Mouse (Mus musculus): ENCODE data around the gene Ift88.
A peak's percentile ranks its signal among the peaks of the same experiment; 100 is the strongest.

The Ift88 gene

DNA sequence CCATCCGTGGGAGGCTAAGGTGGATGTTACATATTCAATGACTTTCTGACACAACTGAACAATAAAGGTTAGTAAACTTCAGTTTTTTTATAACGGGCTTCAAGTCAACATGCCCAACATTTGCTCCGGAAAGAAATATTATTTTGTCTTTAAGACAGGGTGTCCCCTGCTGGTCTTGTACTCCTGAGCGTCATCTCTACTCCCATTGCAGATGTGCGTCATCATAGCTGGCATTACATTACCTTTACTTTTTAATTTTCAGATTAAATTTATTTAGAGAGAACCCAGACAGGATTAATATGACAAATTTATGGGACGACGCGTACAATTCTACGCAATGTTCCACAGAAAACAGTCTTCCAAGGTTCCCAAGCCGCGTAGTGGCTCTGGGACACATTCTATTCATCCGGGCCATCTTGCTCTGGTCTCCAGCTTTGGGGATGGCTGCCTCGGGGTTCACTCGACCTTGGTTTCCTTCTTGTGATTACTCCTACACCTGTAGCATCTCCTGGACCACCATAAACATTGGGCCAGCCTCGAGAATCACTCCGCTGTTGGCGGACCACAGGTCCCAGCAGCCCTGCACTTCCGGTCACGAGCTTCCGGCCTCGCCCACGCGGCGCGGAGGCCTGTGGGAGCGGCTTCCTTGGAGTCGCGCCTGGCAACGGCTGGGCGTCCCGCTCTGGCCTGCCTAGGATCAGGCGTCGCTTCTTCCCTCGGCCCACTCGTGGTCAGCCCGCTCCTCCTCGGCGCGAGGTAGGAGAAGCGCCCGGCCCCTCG lies at the start of gene Ift88:
Gene Ift88 (plus strand): TSS at position 631 of the 780 bp plus-strand sequence.
- peak; percentile 71 to 75 for DNase-seq (ENCODE audit: low spot score in 2 of 2)

- no peak for DNase-seq (ENCODE audit: low spot score in 2 of 2)
These were observed 48.7 kb upstream of the Ift88 start for GRCm38 (mm10) chr14:57375205-57375604.

- no peak for DNase-seq (ENCODE audit: low spot score in 2 of 2)
These were observed 47.8 kb upstream of the Ift88 start for GRCm38 (mm10) chr14:57376016-57376415.

- DNase-seq (ENCODE audit: low spot score in 2 of 2): no peak
These were observed 46.9 kb upstream of the Ift88 start for GRCm38 (mm10) chr14:57376956-57377355.

DNA sequence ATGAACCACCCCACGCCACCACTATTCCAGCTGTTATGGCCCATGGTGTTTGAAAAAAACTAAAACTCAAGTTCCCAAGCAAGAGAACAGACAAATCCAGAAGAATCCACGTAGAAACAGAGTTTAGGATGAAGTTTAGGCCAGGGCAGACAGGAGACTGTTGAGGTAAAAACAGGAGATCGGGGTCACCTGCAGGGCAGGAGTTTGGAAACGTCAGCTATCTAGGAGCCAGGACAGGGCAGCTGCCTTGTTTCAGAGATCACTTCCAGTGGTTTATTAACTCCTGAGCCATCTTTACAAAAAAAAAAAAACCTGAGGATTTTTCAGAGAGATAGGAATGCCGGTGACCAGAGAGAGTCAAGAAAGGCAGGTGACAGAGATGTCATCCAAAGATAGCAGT lies 46.3 kb upstream of the Ift88 start:
- no peak for DNase-seq (ENCODE audit: low spot score in 2 of 2)

- no peak for DNase-seq (ENCODE audit: low spot score in 2 of 2)
These were observed 38.2 kb upstream of the Ift88 start for GRCm38 (mm10) chr14:57385667-57386066.

DNA sequence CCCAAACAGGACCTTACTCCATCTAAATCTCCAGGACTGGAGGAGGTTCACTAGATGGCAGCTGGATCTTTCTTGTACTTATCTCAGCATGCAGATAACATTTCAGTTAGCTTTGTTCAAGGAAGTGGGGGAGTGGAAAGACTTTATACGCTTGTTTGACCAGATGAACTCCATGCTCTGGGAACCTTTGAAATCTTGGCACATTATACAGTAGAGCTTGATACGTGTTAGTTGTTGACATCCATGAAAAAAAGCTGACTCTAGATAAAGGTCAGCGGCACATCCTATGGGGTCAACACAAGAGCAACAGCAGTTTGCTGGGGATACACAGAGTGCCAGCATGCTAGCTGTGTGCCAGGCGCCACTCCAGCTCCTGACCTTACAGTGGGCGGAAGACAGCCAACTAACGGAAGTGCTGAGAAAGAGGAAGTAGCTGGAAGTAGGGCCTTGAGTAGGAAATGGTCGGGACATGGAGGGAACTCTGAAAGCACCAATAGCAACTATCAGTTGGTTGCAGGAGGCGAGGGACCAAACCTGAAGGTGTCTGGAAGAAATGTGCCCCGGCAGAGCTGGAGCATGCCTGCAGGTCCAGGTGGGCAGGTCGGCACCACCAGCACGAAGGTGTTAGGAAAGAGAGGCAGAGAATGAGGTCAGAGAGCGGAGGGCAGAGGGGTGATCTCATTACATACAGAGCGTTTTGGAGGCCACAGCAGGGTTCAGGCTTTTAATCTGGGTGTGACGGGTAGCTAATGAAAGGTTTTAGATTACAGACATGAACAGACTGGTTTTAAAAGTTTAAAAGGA lies 36.9 kb upstream of the Ift88 start:
- DNase-seq (ENCODE audit: low spot score in 2 of 2): no peak

DNA sequence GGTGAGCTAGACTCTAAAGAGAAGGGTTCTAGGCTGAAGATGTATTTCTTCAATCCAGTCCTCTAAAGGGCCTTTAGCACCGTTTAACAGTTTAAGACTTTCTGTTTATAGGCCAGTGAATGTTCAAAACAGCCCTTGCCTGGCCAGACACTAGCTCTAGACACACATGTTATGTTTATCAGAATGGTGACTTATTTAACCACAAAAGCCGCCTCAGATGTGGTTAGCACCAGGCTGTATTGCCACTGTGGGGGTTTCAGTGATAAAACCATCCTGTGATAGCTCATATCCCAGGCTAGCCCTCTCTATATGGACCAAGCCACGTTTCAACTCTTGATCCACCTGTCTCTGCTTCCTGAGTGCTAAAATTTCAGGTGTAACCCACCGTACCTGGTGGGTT lies 32.2 kb upstream of the Ift88 start:
- DNase-seq (ENCODE audit: low spot score in 2 of 2): no peak

DNA sequence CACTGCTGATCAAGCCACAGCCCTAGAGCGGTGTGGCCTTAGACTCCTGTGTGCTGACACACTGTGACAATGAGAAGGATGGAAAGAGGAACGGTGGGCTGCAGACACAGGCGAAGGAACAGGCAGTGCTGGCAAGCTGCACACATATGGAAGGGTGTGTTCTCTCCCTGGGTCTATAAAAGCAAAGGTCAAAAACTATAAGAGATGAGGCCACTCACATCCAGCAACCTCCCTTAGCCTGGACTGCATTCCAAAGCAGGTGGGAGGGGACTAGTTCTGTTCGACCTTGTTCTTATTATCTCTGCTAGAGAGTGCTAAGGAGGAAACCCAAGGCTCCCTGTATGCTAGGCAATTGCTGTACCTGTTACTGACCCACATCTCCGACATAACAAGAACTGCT lies 31.6 kb upstream of the Ift88 start:
- DNase-seq (ENCODE audit: low spot score in 2 of 2): no peak

GRCm38 (mm10) chr14:57395470-57395869 lies 28.4 kb upstream of the Ift88 start:
- DNase-seq (ENCODE audit: low spot score in 2 of 2): no peak

DNA sequence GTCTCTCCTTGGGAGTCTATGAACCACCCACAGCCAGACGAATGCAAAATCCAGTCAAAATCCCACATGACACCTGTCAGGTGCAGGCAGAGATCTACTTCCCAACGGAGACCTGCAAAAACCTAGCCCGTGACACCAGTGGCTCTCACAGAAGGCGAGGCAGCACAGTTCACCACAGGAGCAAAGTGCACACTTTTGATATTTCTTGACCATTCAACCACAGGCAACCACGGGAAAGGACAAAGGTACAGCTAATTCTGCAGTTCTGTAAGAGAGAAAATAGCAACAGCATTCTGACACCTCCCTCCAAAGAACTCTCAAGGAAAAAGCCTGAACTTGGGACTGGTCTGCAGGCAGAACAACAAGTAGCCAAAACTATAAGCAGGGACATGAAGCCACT lies 26.6 kb upstream of the Ift88 start:
- DNase-seq (ENCODE audit: low spot score in 2 of 2): no peak

DNA sequence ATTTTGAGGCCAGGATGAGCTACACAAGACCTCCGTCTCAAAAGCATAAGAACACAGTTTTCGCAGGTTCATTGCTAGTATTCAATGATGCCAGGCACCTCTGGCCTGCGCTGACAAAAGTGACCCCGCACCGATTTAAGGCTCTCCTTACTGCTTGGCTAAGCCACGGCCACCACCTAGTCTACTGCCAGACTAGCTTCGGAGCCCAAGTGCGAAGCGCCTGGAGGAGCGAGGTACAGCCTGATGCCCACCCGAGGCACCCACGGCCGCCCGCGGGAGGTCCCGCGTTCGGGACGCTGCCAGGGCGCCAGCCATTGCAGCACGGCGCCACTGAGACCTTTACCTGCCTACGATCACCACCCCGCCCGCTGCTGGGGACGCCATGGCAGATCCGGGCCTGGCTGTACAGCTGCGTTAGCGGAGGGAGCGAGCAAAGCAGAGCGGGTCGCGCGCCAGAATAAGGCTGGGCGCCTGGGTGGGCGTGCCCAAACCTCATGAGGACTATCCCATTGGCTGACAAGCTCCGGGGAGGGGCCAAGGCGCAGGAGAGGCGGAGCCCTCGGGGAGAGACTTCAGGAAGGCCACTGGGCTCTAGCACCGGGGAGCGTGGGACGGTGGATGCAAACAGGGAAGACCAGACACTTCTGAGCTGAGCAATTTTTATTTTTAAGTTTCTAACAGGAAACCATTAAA lies 25.7 kb upstream of the Ift88 start, which contains the start of gene Cryl1:
Gene Cryl1 (minus strand): TSS at position 465 of the 693 bp plus-strand sequence.
- DNase-seq (ENCODE audit: low spot score in 2 of 2): peak; percentile 97

GRCm38 (mm10) chr14:57398813-57399427 lies 24.9 kb upstream of the Ift88 start:
- DNase-seq (ENCODE audit: low spot score in 2 of 2): peak in 1 of 2 experiments; percentile 13

- DNase-seq (ENCODE audit: low spot score in 2 of 2): no peak
These were observed 21.0 kb upstream of the Ift88 start for GRCm38 (mm10) chr14:57402815-57403214.

DNA sequence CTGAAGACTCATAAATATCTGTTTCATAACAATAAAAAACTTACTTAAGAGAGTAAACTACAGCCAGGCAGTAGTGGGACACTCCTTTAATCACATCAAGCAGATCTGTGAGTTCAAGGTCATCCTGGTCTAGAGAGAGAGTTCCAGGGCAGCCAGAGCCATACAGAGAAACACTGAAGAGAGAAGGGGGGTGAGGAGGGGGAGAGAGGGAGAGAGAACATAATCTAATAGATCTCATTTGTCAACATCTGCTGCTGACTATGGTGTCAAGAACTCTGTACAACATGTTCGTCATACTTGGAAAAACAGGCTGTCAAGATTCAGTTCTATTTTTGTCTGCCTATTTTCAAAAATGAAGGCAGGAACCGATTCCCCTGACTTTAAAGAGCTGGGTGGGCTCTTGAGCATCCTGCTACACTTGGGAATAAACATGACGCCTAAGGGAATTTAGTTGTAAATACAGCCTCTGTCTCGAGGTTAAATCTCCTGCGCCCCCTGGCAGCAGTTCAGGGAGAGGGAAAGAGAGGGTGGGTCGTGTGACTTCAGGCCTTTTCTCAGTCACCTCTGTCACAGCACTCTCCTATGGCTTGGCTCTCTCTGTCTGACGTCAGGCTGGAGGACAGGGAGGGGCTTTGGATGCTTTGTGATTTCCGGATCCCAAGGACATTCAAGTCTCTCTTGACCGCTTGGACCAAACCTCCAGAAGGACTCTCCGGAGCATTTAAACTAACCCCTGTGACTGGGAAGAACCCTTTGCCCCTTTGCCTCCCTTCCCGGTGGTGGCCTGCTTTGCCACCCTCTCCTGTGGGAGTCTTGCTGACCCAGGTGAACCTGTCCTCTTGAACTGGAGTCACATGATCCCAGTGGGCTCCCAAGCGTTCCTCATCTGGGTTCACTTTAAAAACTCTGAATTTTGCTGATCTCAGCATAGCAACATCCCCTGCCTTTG lies 16.5 kb upstream of the Ift88 start:
- DNase-seq (ENCODE audit: low spot score in 2 of 2): peak; percentile 21 to 44

GRCm38 (mm10) chr14:57408100-57408499 lies 15.8 kb upstream of the Ift88 start:
- no peak for DNase-seq (ENCODE audit: low spot score in 2 of 2)

- peak in 1 of 2 experiments; percentile 12 for DNase-seq (ENCODE audit: low spot score in 2 of 2)
These were observed 14.8 kb upstream of the Ift88 start for GRCm38 (mm10) chr14:57409106-57409505.

GRCm38 (mm10) chr14:57412166-57412565 lies 11.7 kb upstream of the Ift88 start:
- DNase-seq (ENCODE audit: low spot score in 2 of 2): no peak

DNA sequence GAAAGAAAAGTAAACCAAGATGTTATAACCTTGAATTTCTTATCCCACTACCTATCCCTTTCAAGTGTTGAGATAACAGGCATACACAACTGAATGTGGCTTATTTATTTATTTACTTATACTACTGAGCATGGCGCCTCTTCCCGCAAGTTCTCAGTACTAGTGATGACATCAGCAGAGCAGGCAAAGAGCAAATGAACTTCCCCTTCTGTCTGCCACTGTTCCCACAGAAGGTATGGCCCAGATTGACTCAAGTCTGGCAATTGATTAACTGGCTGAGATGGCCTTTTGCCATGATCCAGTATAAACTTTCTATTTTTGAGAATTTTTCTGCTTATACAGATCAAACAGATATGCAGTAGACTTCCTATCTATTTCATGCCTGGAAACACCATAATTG lies 6.7 kb upstream of the Ift88 start:
- no peak for DNase-seq (ENCODE audit: low spot score in 2 of 2)

GRCm38 (mm10) chr14:57424212-57424561 lies 325 bp downstream of the Ift88 start:
- DNase-seq (ENCODE audit: low spot score in 2 of 2): no peak

DNA sequence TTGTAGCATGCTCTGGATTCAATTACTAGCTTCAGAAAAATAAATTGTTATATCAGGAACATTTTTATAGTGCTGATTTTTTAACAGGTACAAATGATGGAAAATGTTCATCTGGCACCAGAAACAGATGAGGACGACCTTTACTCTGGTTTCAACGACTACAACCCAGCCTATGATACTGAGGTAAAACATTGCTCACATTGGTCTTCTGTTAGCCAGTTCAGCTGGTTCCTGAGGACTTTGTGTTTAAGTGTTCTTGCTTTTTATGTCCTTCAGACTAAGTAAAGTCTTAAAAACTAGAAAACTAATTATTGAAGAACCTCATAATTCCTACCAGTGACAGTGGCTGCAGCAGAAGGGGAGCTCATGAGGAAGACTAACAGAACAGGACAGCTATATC lies 6.6 kb downstream of the Ift88 start:
- no peak for DNase-seq (ENCODE audit: low spot score in 2 of 2)
